Mouse (Mus musculus): Measurements from ENCODE around the gene Map4k1.

Gene Map4k1

GRCm38 (mm10) chr7:28981651-28982273 is at the start of gene Map4k1, which contains the start of gene Eif3k:
Map4k1 (plus strand) TSS chr7:28982050.
Eif3k (minus strand) TSS chr7:28981864.
- peak; percentile 97 to 99 for DNase-seq (ENCODE audit: low spot score in 2 of 2)

GRCm38 (mm10) chr7:28932421-28933041 is 49.3 kb upstream of the Map4k1 start:
- DNase-seq (ENCODE audit: low spot score in 2 of 2) = no peak

GRCm38 (mm10) chr7:28933825-28934224 is 48.0 kb upstream of the Map4k1 start:
- no peak for DNase-seq (ENCODE audit: low spot score in 2 of 2)

GRCm38 (mm10) chr7:28936787-28937186 is 45.1 kb upstream of the Map4k1 start:
- no peak for DNase-seq (ENCODE audit: low spot score in 2 of 2)

- DNase-seq (ENCODE audit: low spot score in 2 of 2) = no peak
Observed at GRCm38 (mm10) chr7:28938654-28939053, 43.2 kb upstream of the Map4k1 start.

- no peak for DNase-seq (ENCODE audit: low spot score in 2 of 2)
Observed at GRCm38 (mm10) chr7:28939418-28940183, 42.2 kb upstream of the Map4k1 start.

- no peak for DNase-seq (ENCODE audit: low spot score in 2 of 2)
Observed at GRCm38 (mm10) chr7:28941129-28941528, 40.7 kb upstream of the Map4k1 start.

GRCm38 (mm10) chr7:28941542-28941941 is 40.3 kb upstream of the Map4k1 start:
- no peak for DNase-seq (ENCODE audit: low spot score in 2 of 2)

- DNase-seq (ENCODE audit: low spot score in 2 of 2) = no peak
Observed at GRCm38 (mm10) chr7:28943451-28944180, 38.2 kb upstream of the Map4k1 start.

- DNase-seq (ENCODE audit: low spot score in 2 of 2) = no peak
Observed at GRCm38 (mm10) chr7:28944756-28945415, 37.0 kb upstream of the Map4k1 start.

GRCm38 (mm10) chr7:28945416-28946270 is 36.2 kb upstream of the Map4k1 start:
- DNase-seq (ENCODE audit: low spot score in 2 of 2) = no peak

- no peak for DNase-seq (ENCODE audit: low spot score in 2 of 2)
Observed at GRCm38 (mm10) chr7:28946271-28946610, 35.6 kb upstream of the Map4k1 start.

GRCm38 (mm10) chr7:28948746-28949145 is 33.1 kb upstream of the Map4k1 start:
- no peak for DNase-seq (ENCODE audit: low spot score in 2 of 2)

- DNase-seq (ENCODE audit: low spot score in 2 of 2) = no peak
Observed at GRCm38 (mm10) chr7:28949298-28949697, 32.6 kb upstream of the Map4k1 start.

- no peak for DNase-seq (ENCODE audit: low spot score in 2 of 2)
Observed at GRCm38 (mm10) chr7:28950346-28951037, 31.4 kb upstream of the Map4k1 start.

- DNase-seq (ENCODE audit: low spot score in 2 of 2) = no peak
Observed at GRCm38 (mm10) chr7:28951764-28952163, 30.1 kb upstream of the Map4k1 start.

- DNase-seq (ENCODE audit: low spot score in 2 of 2) = no peak
Observed at GRCm38 (mm10) chr7:28952786-28953185, 29.1 kb upstream of the Map4k1 start.

GRCm38 (mm10) chr7:28953476-28954376 is 28.1 kb upstream of the Map4k1 start:
- no peak for DNase-seq (ENCODE audit: low spot score in 2 of 2)

GRCm38 (mm10) chr7:28954773-28955172 is 27.1 kb upstream of the Map4k1 start:
- DNase-seq (ENCODE audit: low spot score in 2 of 2) = no peak
